Mouse (Mus musculus) neural tube, embryonic 12.5 days (tissue): ENCODE results near the gene Pear1. TPM values are rescaled to one million over a fixed set of nuclear protein-coding genes. Genes with fewer than 3 reads are reported as not detected.

Experiments used
- polyA plus RNA-seq: library from polyadenylated mRNA; unstranded; fragments of >200 nt; fragmentation: Nextera tagmentation; extraction: Ambion mirVana; gene quantifications from 2 replicates; pipeline ENCODE4 v1.2.1, GENCODE M21; 2016

The Pear1 gene
- polyA plus RNA-seq, 1 experiment from 2014 or later = 11.7 TPM

Other genes starting within 250 kb of the Pear1 start
- gene Arhgef11, start 206.7 kb downstream of the Pear1 start, polyA plus RNA-seq = 23.6 and 27.1 TPM in 2 replicates
- 0.33 and 0.53 TPM in 2 replicates for gene Lrrc71, start 75.7 kb downstream of the Pear1 start, polyA plus RNA-seq
- gene Ntrk1, start 29.1 kb downstream of the Pear1 start, polyA plus RNA-seq = 93.8 and 141 TPM in 2 replicates
- gene Insrr, start 27.4 kb downstream of the Pear1 start, polyA plus RNA-seq = 1.4 and 1.9 TPM in 2 replicates
- not detected in 2 replicates for gene Sh2d2a, start 22.4 kb upstream of the Pear1 start, polyA plus RNA-seq
- gene Prcc, start 61.3 kb upstream of the Pear1 start, polyA plus RNA-seq = 14.3 and 15.4 TPM in 2 replicates
- gene Hdgf, start 82.0 kb upstream of the Pear1 start, polyA plus RNA-seq = 225 and 233 TPM in 2 replicates
- 78.4 and 81.7 TPM in 2 replicates for gene Mrpl24, start 95.2 kb upstream of the Pear1 start, polyA plus RNA-seq
- 60.7 and 64.1 TPM in 2 replicates for gene Isg20l2, start 106.0 kb upstream of the Pear1 start, polyA plus RNA-seq
- gene Rrnad1, start 106.4 kb upstream of the Pear1 start, polyA plus RNA-seq = 22.2 TPM in 2 replicates
- gene Crabp2, start 124.4 kb upstream of the Pear1 start, polyA plus RNA-seq = 372 and 405 TPM in 2 replicates
- 140 and 169 TPM in 2 replicates for gene Nes, start 146.8 kb upstream of the Pear1 start, polyA plus RNA-seq
- gene Bcan, start 175.9 kb upstream of the Pear1 start, polyA plus RNA-seq = 2.4 and 4.1 TPM in 2 replicates
- gene Hapln2, start 203.3 kb upstream of the Pear1 start, polyA plus RNA-seq = 0.24 and 0.60 TPM in 2 replicates
- gene Gpatch4, start 218.8 kb upstream of the Pear1 start, polyA plus RNA-seq = 28.9 and 29.1 TPM in 2 replicates
- gene Naxe, start 234.2 kb upstream of the Pear1 start, polyA plus RNA-seq = 129 and 141 TPM in 2 replicates